Mouse (Mus musculus) heart, postnatal 36 days (tissue): ENCODE data around the gene Ampd1. TPM values are rescaled to one million over a fixed set of nuclear protein-coding genes. Genes with fewer than 3 reads are reported as not detected.

Experiments
- DNase-seq, 2 experiments: peaks; one replicate each; pipeline ENCODE4 v3.0.0; 2021 to 2022
- intact Hi-C: fragments of 180-260 bp; cut with DNase I; formaldehyde crosslinking; loops from one replicate; pipeline ENCODE4 v1.15.1; 2025
- total RNA-seq, 2 experiments: library from RNA; stranded (reverse); gene quantifications; 2 replicates each; pipeline ENCODE4 v1.2.3; 2021

Ampd1 gene
- not detected for total RNA-seq

GRCm38 (mm10) chr3:103073771-103074170 lies at the start of gene Ampd1:
Gene Ampd1 (plus strand): TSS chr3:103074014.
- no peak for DNase-seq
- intact Hi-C loops = no loop called here

DNA sequence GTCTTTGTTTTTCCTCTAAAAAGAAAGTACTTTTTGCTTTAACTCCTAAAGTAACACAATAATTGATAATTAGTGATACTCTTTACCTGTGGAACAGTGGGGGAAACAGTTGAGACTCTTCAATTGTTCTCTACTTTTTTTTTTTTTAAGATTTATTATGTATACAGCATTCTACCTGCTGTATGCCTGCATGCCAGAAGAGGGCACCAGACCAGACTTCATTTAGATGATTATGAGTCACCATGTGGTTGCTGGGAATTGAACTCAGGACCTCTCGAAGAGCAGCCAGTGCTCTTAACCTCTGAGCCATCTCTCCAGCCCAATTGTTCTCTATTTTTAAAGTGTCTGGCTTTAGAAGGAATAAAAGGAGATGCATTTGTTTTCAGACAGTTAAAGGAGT lies 47.6 kb upstream of the Ampd1 start:
- intact Hi-C loops = no loop called here
- no peak for DNase-seq

- intact Hi-C loops = no loop called here
- no peak for DNase-seq
Measured at GRCm38 (mm10) chr3:103040285-103040684, 33.5 kb upstream of the Ampd1 start.

GRCm38 (mm10) chr3:103040861-103041379 lies 32.9 kb upstream of the Ampd1 start:
- intact Hi-C loops = no loop called here

GRCm38 (mm10) chr3:103056016-103056595 lies 17.7 kb upstream of the Ampd1 start:
- DNase-seq = no peak
- intact Hi-C loops = loop anchor here (5.0 kb wide), 2 partner anchors 34 to 96 kb away; partner anchors contain the start of gene Csde1

More at GRCm38 (mm10) chr3:103040861-103041379, 32.9 kb upstream of the Ampd1 start:
- no peak for DNase-seq

- peak in 1 of 2 experiments; percentile 22 for DNase-seq
- intact Hi-C loops = loop anchor here (1.0 to 5.0 kb wide), 4 partner anchors 35 to 112 kb away; partner anchors contain the start of genes Csde1 and Sike1
Measured at GRCm38 (mm10) chr3:103057752-103058151, 16.1 kb upstream of the Ampd1 start.

- intact Hi-C loops = loop anchor here (1.0 to 5.0 kb wide), 4 partner anchors 36 to 111 kb away; partner anchors contain the start of genes Csde1 and Sike1
- peak; percentile 95 to 96 for DNase-seq
Measured at GRCm38 (mm10) chr3:103058207-103059157, 15.3 kb upstream of the Ampd1 start, which contains the start of gene Nras. Gene Nras (plus strand): TSS chr3:103058285.

DNA sequence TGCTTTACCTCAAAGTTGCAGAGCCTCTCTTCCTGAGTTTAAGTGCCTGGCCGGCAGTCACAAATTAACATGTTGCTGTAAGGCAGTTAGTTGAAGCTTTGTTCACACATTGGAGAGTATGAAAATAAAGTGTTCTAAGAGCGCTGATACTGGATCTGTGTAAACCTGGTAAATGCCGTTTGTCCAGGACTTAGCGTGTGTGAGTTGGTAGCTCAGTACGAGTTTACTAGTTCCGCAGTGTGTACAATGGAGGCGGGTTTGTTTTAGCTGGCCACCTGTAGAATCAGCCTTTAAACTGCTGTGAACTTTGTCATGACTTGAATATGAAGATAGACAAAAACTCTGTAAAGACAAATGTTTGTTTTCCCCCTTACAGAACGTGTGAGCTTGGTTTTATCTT lies 6.9 kb upstream of the Ampd1 start:
- intact Hi-C loops = no loop called here
- no peak for DNase-seq

DNA sequence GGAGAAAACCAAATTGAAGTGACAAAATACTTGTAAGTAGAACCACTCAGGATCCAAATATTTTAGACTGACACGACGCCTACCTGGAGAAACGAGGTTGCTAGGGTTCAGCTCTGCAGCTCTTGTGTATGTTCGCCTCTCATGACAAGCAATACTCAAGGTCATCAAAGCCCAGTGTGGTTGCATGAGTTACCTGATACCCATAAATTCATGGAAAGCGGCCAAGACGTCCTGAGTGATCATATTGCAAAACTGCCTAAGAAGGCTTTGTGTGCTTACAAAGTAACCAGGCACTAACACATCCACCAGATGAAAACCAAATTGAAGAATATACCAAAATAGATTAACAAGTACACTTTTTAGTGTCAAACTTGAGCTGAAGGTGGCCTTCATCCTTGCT lies 4.8 kb upstream of the Ampd1 start:
- DNase-seq = no peak
- intact Hi-C loops = no loop called here

GRCm38 (mm10) chr3:103075871-103076270 lies 2.1 kb downstream of the Ampd1 start:
- intact Hi-C loops = no loop called here
- no peak for DNase-seq

GRCm38 (mm10) chr3:103076476-103076875 lies 2.7 kb downstream of the Ampd1 start:
- DNase-seq = no peak
- intact Hi-C loops = no loop called here

DNA sequence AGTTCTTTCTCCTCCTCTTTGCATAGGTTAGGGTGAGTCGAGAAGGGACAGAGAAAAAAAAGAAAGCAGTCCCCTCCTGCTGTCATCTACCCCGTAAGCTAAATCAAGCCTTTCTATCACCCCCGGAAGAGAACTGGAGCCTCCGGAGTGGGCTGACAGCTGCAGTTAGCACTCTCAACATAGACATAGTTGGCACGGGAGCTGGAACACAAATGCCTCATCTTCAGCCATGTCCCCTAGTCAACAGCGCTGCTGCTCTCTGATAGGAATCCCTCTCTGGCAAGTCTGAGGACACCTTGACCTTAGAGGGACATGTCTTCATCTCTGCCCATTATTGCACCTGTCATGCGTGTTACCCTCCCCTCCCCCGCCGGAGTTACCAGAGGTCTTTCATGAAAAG lies 5.5 kb downstream of the Ampd1 start:
- no peak for DNase-seq
- intact Hi-C loops = no loop called here

GRCm38 (mm10) chr3:103081051-103081450 lies 7.2 kb downstream of the Ampd1 start:
- DNase-seq = no peak
- intact Hi-C loops = no loop called here

- intact Hi-C loops = no loop called here
- DNase-seq = no peak
Measured at GRCm38 (mm10) chr3:103081861-103082453, 8.1 kb downstream of the Ampd1 start.

DNA sequence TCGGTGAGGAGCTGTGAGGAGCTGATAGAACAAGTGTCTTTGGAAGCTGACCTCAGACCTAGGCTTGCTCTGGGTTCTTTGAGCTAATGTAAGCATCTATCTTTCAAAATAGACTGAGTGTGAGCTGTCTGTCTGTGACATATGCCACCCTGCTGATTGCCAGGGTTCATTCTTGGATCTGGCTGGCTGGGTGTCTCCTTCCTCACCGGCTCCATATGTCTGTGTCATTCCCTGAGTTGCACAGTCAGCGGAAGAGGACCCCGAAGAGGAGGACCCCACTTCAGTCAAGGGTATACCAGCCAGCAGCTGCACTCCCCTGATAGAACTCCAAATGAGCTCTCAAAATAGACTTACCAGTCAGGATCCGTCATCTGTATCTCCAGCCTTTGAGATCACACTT lies 8.9 kb downstream of the Ampd1 start:
- intact Hi-C loops = no loop called here
- no peak for DNase-seq

GRCm38 (mm10) chr3:103085986-103086385 lies 12.2 kb downstream of the Ampd1 start:
- no peak for DNase-seq

GRCm38 (mm10) chr3:103091753-103092152 lies 17.9 kb downstream of the Ampd1 start:
- intact Hi-C loops = no loop called here
- no peak for DNase-seq

More at GRCm38 (mm10) chr3:103085986-103086385, 12.2 kb downstream of the Ampd1 start:
- intact Hi-C loops = no loop called here

DNA sequence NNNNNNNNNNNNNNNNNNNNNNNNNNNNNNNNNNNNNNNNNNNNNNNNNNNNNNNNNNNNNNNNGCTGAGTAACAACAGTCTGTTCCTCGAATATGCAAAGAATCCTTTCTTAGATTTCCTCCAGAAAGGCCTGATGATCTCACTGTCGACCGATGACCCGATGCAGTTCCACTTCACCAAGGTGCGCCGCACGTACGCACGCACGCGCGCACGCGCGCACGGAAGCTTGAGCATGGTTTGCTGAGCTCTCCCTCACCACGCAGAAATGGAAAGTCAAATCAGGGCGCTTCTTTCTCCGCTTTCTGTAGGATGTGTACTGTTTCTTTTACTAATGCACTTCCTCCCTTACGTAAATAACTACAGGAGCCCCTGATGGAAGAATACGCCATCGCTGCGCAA lies 24.8 kb downstream of the Ampd1 start:
- DNase-seq = no peak
- intact Hi-C loops = no loop called here

DNA sequence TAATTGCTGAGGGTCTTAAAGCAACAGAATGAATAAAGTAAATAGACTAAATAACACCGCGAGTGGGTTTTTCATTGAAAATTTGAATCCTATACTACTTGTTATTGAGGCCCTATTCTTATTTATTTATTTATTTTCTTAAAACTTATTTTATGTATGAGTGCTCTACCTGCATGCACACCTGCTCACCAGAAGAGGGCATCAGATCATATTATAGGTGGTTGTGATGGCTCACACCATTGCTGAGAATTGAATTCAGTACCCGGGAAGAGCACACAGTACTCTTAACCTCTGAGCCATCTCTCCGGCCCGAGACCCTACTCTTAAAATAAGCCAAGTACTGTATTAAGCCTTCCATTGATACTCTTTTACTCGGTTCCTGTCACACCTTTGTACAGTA lies 25.9 kb downstream of the Ampd1 start:
- intact Hi-C loops = loop anchor here (10.0 kb wide), 1 partner anchor 185 kb away; no protein-coding TSS in a partner anchor
- no peak for DNase-seq

DNA sequence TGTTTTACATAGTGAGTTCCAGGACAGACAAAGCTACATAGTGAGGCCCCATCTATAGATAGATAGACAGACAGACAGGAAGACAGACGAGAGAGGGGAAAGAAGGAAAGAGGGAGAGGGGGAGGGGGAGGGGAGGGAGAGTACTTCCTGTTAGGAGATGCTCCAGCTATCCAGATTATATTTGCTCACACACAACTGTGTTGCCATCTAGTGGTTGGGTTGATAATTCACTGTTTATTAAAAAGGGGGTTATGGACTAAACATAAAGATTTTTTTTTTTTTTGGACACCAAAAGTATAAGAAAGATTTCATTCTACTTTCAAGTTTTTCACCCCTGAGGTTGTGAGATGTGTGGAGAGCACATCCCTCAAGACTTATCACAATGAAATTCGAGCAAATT lies 26.9 kb downstream of the Ampd1 start:
- no peak for DNase-seq
- intact Hi-C loops = loop anchor here (10.0 kb wide), 1 partner anchor 184 kb away; no protein-coding TSS in a partner anchor

DNA sequence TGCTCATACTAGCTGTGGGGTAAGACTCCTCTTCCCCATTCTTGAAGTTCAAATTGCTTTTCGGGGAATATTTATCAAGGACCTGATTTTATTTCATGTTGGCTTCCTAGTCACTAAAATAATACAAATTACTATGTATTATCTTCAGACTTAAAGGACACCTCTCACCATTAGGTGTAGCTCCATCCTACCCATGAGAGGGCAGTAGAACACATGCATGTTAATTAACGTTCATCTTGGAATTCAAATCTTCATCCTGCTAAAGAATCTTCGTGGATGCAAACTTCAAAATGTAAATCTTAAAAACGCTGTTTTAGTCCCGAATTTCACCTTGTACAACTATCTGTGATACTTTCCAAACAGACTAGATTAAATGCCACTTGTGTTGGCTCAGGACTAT lies 27.4 kb downstream of the Ampd1 start:
- intact Hi-C loops = loop anchor here (10.0 kb wide), 1 partner anchor 184 kb away; no protein-coding TSS in a partner anchor
- DNase-seq = no peak
